Mouse (Mus musculus) forebrain, embryonic 14.5 days (tissue): ENCODE data around the gene Rab3ip. TPM values are rescaled to one million over a fixed set of nuclear protein-coding genes. Genes with fewer than 3 reads are reported as not detected.

Experiments used
- ATAC-seq: fragments of 200-750 bp; cut with Nextera tagmentation; 2 replicates; pipeline ENCODE4 v1.8.0; 2017; ENCODE audit warnings: mild to moderate bottlenecking, moderate library complexity
- DNase-seq: peaks from one replicate; pipeline ENCODE4 v3.0.0-alpha.2; 2015; ENCODE audit warnings: low spot score
- H3K27ac ChIP-seq: fragments of 300-500 bp; sonication (generic); 2 replicates; pipeline ENCODE4 v1.5.1; 2014; ENCODE audit warnings: low read depth, mild to moderate bottlenecking, control low read depth, low read length, moderate library complexity
- H3K27me3 ChIP-seq: fragments of 300-500 bp; sonication (generic); replicated peaks from 2 replicates; pipeline ENCODE4 v1.6.1; 2014; ENCODE audit warnings: low read length, control low read depth, mixed read lengths; ENCODE audit not compliant: control insufficient read depth, insufficient read depth
- H3K36me3 ChIP-seq: fragments of 300-500 bp; sonication (generic); 2 replicates; pipeline ENCODE4 v1.6.1; 2014; ENCODE audit warnings: low read length, control low read depth; ENCODE audit not compliant: control insufficient read depth, insufficient read depth
- H3K4me1 ChIP-seq: fragments of 300-500 bp; sonication (generic); 2 replicates; pipeline ENCODE4 v1.6.1; 2014; ENCODE audit warnings: antibody characterized with exemption, low read length, control low read depth; ENCODE audit not compliant: control insufficient read depth, insufficient read depth
- H3K4me2 ChIP-seq: fragments of 300-500 bp; sonication (generic); 2 replicates; pipeline ENCODE4 v1.6.1; 2014; ENCODE audit warnings: mild to moderate bottlenecking, control low read depth, low read length
- H3K4me3 ChIP-seq: fragments of 300-500 bp; sonication (generic); 2 replicates; pipeline ENCODE4 v1.5.1; 2014; ENCODE audit warnings: low read depth, low read length, control low read depth
- H3K9ac ChIP-seq: fragments of 300-500 bp; sonication (generic); 2 replicates; pipeline ENCODE4 v1.6.1; 2014; ENCODE audit warnings: mild to moderate bottlenecking, low read length, control low read depth, moderate library complexity
- H3K9me3 ChIP-seq: fragments of 300-500 bp; sonication (generic); replicated peaks from 2 replicates; pipeline ENCODE4 v1.6.1; 2016; ENCODE audit warnings: low read length, control low read depth, mixed read lengths; ENCODE audit not compliant: control insufficient read depth
- WGBS: fragments of 180-500 bp; shearing (Covaris S2); extraction: QIAGEN DNeasy Blood & Tissue Kit; methylation state at CpG from one replicate; pipeline ENCODE4 v1.1.7; 2014; 5-methylcytosine and 5-hydroxymethylcytosine counted together
- polyA plus RNA-seq: library from polyadenylated mRNA; unstranded; fragments of >200 nt; fragmentation: Nextera tagmentation; extraction: Ambion mirVana; gene quantifications from 2 replicates; pipeline ENCODE4 v1.2.1, GENCODE M21; 2014

Gene Rab3ip
- polyA plus RNA-seq, 1 experiment from 2014 or later, result 37.3 TPM

DNA sequence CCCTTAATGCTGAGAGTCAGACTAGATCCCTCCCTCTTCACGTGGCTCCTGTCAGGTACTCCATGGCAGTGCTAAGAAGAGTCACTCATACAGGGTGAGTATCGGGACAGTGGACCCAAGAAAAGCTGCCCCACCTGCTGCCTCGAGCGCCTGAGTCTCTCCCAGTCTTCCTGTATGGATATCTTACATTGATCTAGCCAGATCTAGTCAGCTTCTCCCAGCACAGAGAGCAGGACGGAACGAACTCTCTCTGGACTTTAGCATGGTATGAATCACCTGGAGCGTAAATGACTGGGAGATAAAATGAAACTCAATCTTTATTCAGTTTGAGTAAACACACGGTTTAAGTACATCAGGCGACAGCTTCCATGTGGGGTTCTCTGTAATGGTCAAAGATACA, 76.1 kb downstream of the Rab3ip start:
- DNase-seq, result no peak
- no peaks in the 10 kb centered on the region for H3K27me3 ChIP-seq
- no peaks in the 10 kb centered on the region for H3K36me3 ChIP-seq
- H3K4me2 ChIP-seq, result no peak overlapping the region
- no peak overlapping the region for H3K4me3 ChIP-seq
- ATAC-seq, result no peak
- H3K4me1 ChIP-seq, result no peaks in the 10 kb centered on the region
- 89% methylated on average over 9 of the region's 9 CpGs for WGBS
- H3K9me3 ChIP-seq, result no peaks in the 10 kb centered on the region
- H3K27ac ChIP-seq, result no peak overlapping the region
- H3K9ac ChIP-seq, result no peak overlapping the region

DNA sequence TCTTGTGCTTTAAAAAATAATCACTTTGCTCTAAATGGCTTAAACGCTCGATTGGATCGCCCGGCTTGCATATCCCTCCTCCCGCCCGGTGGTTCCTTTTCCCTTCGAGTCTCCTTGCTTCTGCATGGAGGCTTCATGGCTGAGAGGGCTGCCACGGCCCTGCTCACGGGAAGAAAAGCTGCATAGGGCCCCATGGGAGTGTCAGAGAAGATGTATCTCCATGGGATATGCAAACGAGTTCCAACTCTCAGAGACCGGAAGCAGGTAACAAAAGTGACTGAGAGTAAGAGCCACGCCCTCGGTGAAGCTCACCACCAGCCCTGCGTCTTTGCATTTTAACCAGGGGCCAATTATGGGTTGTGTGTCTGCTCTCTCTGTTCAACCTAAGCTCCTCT, 78.6 kb downstream of the Rab3ip start:
- Histone ChIP-seq H3K9ac (no peak overlapping the region), H3K4me2 (no peak overlapping the region), H3K4me1 (no peaks in the 10 kb centered on the region), H3K36me3 (no peaks in the 10 kb centered on the region), H3K4me3 (no peak overlapping the region), H3K9me3 (no peaks in the 10 kb centered on the region), H3K27ac (peak overlapping the region; percentile 5; the same call in 1 of the 2 replicates), H3K27me3 (no peaks in the 10 kb centered on the region)
- ATAC-seq, result no peak
- no peak for DNase-seq
- 83% methylated on average over 14 of the region's 14 CpGs for WGBS

DNA sequence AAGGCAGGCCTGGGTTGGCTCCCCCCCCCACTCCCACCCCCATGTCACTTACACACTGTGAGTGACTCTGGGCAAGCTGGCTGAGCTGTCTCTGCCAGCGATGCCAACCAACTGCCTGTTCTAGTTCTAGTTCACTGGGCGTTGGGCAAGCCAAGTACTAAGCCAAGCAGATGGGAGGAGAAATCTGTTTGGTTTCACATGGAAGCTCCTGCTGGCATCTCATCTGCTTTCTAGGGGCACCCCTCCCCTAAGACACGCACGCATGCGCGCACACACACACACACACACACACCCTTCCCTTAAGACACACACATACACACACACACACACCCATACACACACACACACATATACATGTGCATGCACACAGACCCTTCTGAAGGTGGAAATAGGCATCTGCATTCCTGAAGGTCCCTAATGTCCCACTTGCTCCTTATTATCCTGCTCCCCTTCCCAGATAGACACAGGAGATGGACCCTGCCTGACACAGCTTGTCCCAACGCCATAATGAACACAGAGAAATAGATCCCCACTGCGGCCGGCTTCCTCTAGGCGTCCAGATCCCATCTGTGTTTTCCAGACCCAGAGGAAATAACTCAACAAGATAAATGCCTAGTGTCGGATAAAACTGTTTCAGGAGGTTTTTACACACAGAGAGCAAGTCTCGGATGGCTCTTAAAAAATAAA, 79.1 kb downstream of the Rab3ip start:
- H3K9ac ChIP-seq, result no peak overlapping the region
- DNase-seq (peak; percentile 65), ATAC-seq (peak; percentile 75)
- peak overlapping the region; percentile 5; the same call in 1 of the 2 replicates for H3K27ac ChIP-seq
- no peaks in the 10 kb centered on the region for H3K9me3 ChIP-seq
- WGBS, result 90% methylated on average over 12 of the region's 12 CpGs
- no peaks in the 10 kb centered on the region for H3K27me3 ChIP-seq
- H3K4me1 ChIP-seq, result no peaks in the 10 kb centered on the region
- H3K4me3 ChIP-seq, result no peak overlapping the region
- H3K4me2 ChIP-seq, result no peak overlapping the region
- no peaks in the 10 kb centered on the region for H3K36me3 ChIP-seq

DNA sequence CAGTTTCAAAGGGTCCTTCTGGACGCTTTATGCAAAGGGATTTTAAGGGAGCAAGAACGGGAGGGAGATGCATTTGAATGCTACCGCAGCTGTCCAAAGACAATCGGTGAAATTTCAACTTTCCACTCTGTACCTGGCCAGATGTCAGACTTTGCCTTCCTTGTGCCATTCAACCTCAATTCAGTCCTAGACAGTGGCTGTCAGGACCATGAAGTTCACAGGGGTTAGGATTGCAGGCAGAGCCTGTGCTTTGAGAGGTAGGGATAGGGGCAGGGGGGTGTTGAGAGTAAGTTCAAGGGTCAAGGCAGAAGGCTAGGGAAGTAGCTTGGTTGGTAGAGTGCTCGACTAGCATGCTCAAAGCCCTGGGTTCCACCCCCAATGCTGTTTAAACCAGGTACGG, 79.8 kb downstream of the Rab3ip start:
- Histone ChIP-seq H3K9me3 (no peaks in the 10 kb centered on the region), H3K36me3 (no peaks in the 10 kb centered on the region), H3K27ac (no peak overlapping the region), H3K27me3 (no peaks in the 10 kb centered on the region), H3K9ac (no peak overlapping the region), H3K4me2 (no peak overlapping the region), H3K4me1 (no peaks in the 10 kb centered on the region), H3K4me3 (no peak overlapping the region)
- no peak for DNase-seq
- WGBS, result 85% methylated on average over 6 of the region's 6 CpGs
- ATAC-seq, result no peak

Other genes starting within 250 kb of the Rab3ip start
- 0.06 and 0.11 TPM in 2 replicates for gene Myrfl, start 53.9 kb downstream of the Rab3ip start, polyA plus RNA-seq
- not detected in 2 replicates for gene Gm10271, start 21.8 kb upstream of the Rab3ip start, polyA plus RNA-seq
- 0.10 TPM in 1 of 2 replicates, not detected in the other for gene Best3, start 35.5 kb upstream of the Rab3ip start, polyA plus RNA-seq
- gene Lrrc10, start 94.6 kb upstream of the Rab3ip start, polyA plus RNA-seq, result not detected in 2 replicates
- 315 and 330 TPM in 2 replicates for gene Cct2, start 113.0 kb upstream of the Rab3ip start, polyA plus RNA-seq
- gene Frs2, start 197.8 kb upstream of the Rab3ip start, polyA plus RNA-seq, result 27.2 and 28.5 TPM in 2 replicates